Mouse (Mus musculus): ENCODE results near the gene Adam17.
A peak's percentile ranks its signal among the peaks of the same experiment; 100 is the strongest.

Adam17 gene

GRCm38 (mm10) chr12:21362686-21363085 is 10.7 kb downstream of the Adam17 start:
- DNase-seq (ENCODE audit: low read depth, low spot score): no peak

- DNase-seq (ENCODE audit: low read depth, low spot score): no peak
These were observed 19.8 kb downstream of the Adam17 start for GRCm38 (mm10) chr12:21353681-21354080.

- no peak for DNase-seq (ENCODE audit: low read depth, low spot score)
These were observed 23.1 kb downstream of the Adam17 start for GRCm38 (mm10) chr12:21350113-21350876.

- DNase-seq (ENCODE audit: low read depth, low spot score): no peak
These were observed 26.5 kb downstream of the Adam17 start for GRCm38 (mm10) chr12:21346972-21347371.

GRCm38 (mm10) chr12:21340674-21341073 is 32.8 kb downstream of the Adam17 start:
- no peak for DNase-seq (ENCODE audit: low read depth, low spot score)

- DNase-seq (ENCODE audit: low read depth, low spot score): no peak
These were observed 36.3 kb downstream of the Adam17 start for GRCm38 (mm10) chr12:21337171-21337570.

GRCm38 (mm10) chr12:21335869-21336268 is 37.6 kb downstream of the Adam17 start:
- no peak for DNase-seq (ENCODE audit: low read depth, low spot score)

GRCm38 (mm10) chr12:21333766-21334165 is 39.7 kb downstream of the Adam17 start:
- DNase-seq (ENCODE audit: low read depth, low spot score): no peak

GRCm38 (mm10) chr12:21333021-21333420 is 40.4 kb downstream of the Adam17 start:
- DNase-seq (ENCODE audit: low read depth, low spot score): no peak

- DNase-seq (ENCODE audit: low read depth, low spot score): no peak
These were observed 41.7 kb downstream of the Adam17 start for GRCm38 (mm10) chr12:21331711-21332110.

GRCm38 (mm10) chr12:21330961-21331576 is 42.4 kb downstream of the Adam17 start:
- DNase-seq (ENCODE audit: low read depth, low spot score): no peak

- no peak for DNase-seq (ENCODE audit: low read depth, low spot score)
These were observed 43.6 kb downstream of the Adam17 start for GRCm38 (mm10) chr12:21329661-21330400.

- DNase-seq (ENCODE audit: low read depth, low spot score): no peak
These were observed 47.1 kb downstream of the Adam17 start for GRCm38 (mm10) chr12:21326325-21326724.

- no peak for DNase-seq (ENCODE audit: low read depth, low spot score)
These were observed 48.2 kb downstream of the Adam17 start for GRCm38 (mm10) chr12:21325266-21325665.

- DNase-seq (ENCODE audit: low read depth, low spot score): no peak
These were observed 49.3 kb downstream of the Adam17 start for GRCm38 (mm10) chr12:21324101-21324500.

GRCm38 (mm10) chr12:21322856-21323255 is 50.6 kb downstream of the Adam17 start:
- no peak for DNase-seq (ENCODE audit: low read depth, low spot score)

GRCm38 (mm10) chr12:21322296-21322695 is 51.1 kb downstream of the Adam17 start:
- no peak for DNase-seq (ENCODE audit: low read depth, low spot score)

- DNase-seq (ENCODE audit: low read depth, low spot score): no peak
These were observed 52.3 kb downstream of the Adam17 start for GRCm38 (mm10) chr12:21321170-21321569.

- DNase-seq (ENCODE audit: low read depth, low spot score): no peak
These were observed 53.1 kb downstream of the Adam17 start for GRCm38 (mm10) chr12:21320317-21320716.

GRCm38 (mm10) chr12:21318143-21318895 is 55.1 kb downstream of the Adam17 start:
- peak; percentile 39 for DNase-seq (ENCODE audit: low read depth, low spot score)

- no peak for DNase-seq (ENCODE audit: low read depth, low spot score)
These were observed 56.6 kb downstream of the Adam17 start for GRCm38 (mm10) chr12:21316869-21317265.
